Mouse (Mus musculus) cortical plate, adult 2 months (tissue): ENCODE measurements around the gene Hcn2.

Experiments
- CTCF ChIP-seq: fragments of 200-500 bp; IDR thresholded peaks from 2 replicates; pipeline ENCODE4 v1.5.1; 2011; ENCODE audit warnings: mild to moderate bottlenecking, control low read depth, low read length; ENCODE audit not compliant: insufficient read depth; ENCODE audit errors: extremely low read depth
- POLR2A ChIP-seq: fragments of 200-500 bp; IDR thresholded peaks from 2 replicates; pipeline ENCODE4 v1.6.1; 2011; ENCODE audit warnings: mild to moderate bottlenecking, low read length, control low read depth; ENCODE audit not compliant: insufficient read depth; ENCODE audit errors: extremely low read depth

- no peak for TF ChIP-seq POLR2A
- no peak for TF ChIP-seq CTCF
Observed at GRCm38 (mm10) chr10:79708668-79709067, 7.8 kb upstream of the Hcn2 start.
